Mouse (Mus musculus): ENCODE measurements around the gene Phf24. TPM values are rescaled to one million over a fixed set of nuclear protein-coding genes. Genes with fewer than 3 reads are reported as not detected.
"Not testable (repeated sequence)": the region's sequence is repeated elsewhere in the genome, so short reads cannot be mapped to it uniquely, and the experiment has no call there.

Phf24 gene
- polyA plus RNA-seq, 1 experiment: not detected

- H3K79me2 ChIP-seq (ENCODE audit: control insufficient read depth, insufficient read depth): no peaks in the 10 kb centered on the region
- no peaks in the 10 kb centered on the region for H3K27me3 ChIP-seq (ENCODE audit: control insufficient read depth, insufficient read depth, insufficient read length)
- H3K4me3 ChIP-seq: no peak overlapping the region
- H3ac ChIP-seq (ENCODE audit: control insufficient read depth, insufficient read length): no peak overlapping the region
- H3K4me2 ChIP-seq (ENCODE audit: low read depth): no peak overlapping the region
- no peaks in the 10 kb centered on the region for H3K36me3 ChIP-seq (ENCODE audit: control insufficient read depth, insufficient read depth)
- TF ChIP-seq TCF12 (IDR thresholded peaks at IDR 0.05; ENCODE audit: insufficient read depth, poor library complexity, severe bottlenecking): no peak
- no peak for TF ChIP-seq MYOG (IDR thresholded peaks at IDR 0.05; ENCODE audit: control insufficient read depth in 1 of 3, insufficient read depth in 1 of 3, insufficient read length in 2 of 3, low read depth in 2 of 3)
- no peak for TF ChIP-seq USF1 (IDR thresholded peaks at IDR 0.05; ENCODE audit: low read depth)
- TF ChIP-seq REST (IDR thresholded peaks at IDR 0.05; ENCODE audit: insufficient read depth, insufficient read length): no peak
- TF ChIP-seq CEBPB (IDR thresholded peaks at IDR 0.05; ENCODE audit: insufficient read depth, poor library complexity, severe bottlenecking): no peak
- no peak for TF ChIP-seq E2F4 (IDR thresholded peaks at IDR 0.05; ENCODE audit: insufficient read depth)
- TF ChIP-seq SRF (IDR thresholded peaks at IDR 0.05; ENCODE audit: control insufficient read depth, insufficient read length, low read depth): no peak
- TF ChIP-seq TCF3 (IDR thresholded peaks at IDR 0.05; ENCODE audit: insufficient read length, low read depth): no peak
- no peak for TF ChIP-seq MAX (IDR thresholded peaks at IDR 0.05; ENCODE audit: low read depth)
- TF ChIP-seq MYOD1 (IDR thresholded peaks at IDR 0.05; ENCODE audit: control insufficient read depth in 1 of 3, insufficient read length in 2 of 3, low read depth in 2 of 3): no peak
- TF ChIP-seq POLR2A (IDR thresholded peaks at IDR 0.05; ENCODE audit: insufficient read length, low read depth): no peak
- TF ChIP-seq POLR2AphosphoS2 (IDR thresholded peaks at IDR 0.05; ENCODE audit: insufficient read length, low read depth): no peak
Observed at GRCm38 (mm10) chr4:42972952-42973351, 56.5 kb downstream of the Phf24 start.

GRCm38 (mm10) chr4:42973868-42974267 lies 57.4 kb downstream of the Phf24 start:
- no peak overlapping the region for H3ac ChIP-seq (ENCODE audit: control insufficient read depth, insufficient read length)
- no peaks in the 10 kb centered on the region for H3K79me2 ChIP-seq (ENCODE audit: control insufficient read depth, insufficient read depth)
- H3K4me2 ChIP-seq (ENCODE audit: low read depth): no peak overlapping the region
- no peak overlapping the region for H3K4me3 ChIP-seq
- H3K36me3 ChIP-seq (ENCODE audit: control insufficient read depth, insufficient read depth): no peaks in the 10 kb centered on the region
- H3K27me3 ChIP-seq (ENCODE audit: control insufficient read depth, insufficient read depth, insufficient read length): no peaks in the 10 kb centered on the region
- TF ChIP-seq REST (IDR thresholded peaks at IDR 0.05; ENCODE audit: insufficient read depth, insufficient read length) (no peak), POLR2AphosphoS2 (IDR thresholded peaks at IDR 0.05; ENCODE audit: insufficient read length, low read depth) (no peak), POLR2A (IDR thresholded peaks at IDR 0.05; ENCODE audit: insufficient read length, low read depth) (no peak), SRF (IDR thresholded peaks at IDR 0.05; ENCODE audit: control insufficient read depth, insufficient read length, low read depth) (no peak), MAX (IDR thresholded peaks at IDR 0.05; ENCODE audit: low read depth) (no peak)

GRCm38 (mm10) chr4:42978062-42978461 lies 61.6 kb downstream of the Phf24 start:
- Histone ChIP-seq H3K36me3 (ENCODE audit: control insufficient read depth, insufficient read depth) (peaks cover 9% of the 10 kb centered on the region), H3K4me3 (no peak overlapping the region), H3K79me2 (ENCODE audit: control insufficient read depth, insufficient read depth) (no peaks in the 10 kb centered on the region), H3K4me2 (ENCODE audit: low read depth) (no peak overlapping the region), H3K27me3 (ENCODE audit: control insufficient read depth, insufficient read depth, insufficient read length) (no peaks in the 10 kb centered on the region), H3ac (ENCODE audit: control insufficient read depth, insufficient read length) (no peak overlapping the region)
- TF ChIP-seq POLR2AphosphoS2 (IDR thresholded peaks at IDR 0.05; ENCODE audit: insufficient read length, low read depth) (no peak), MAX (IDR thresholded peaks at IDR 0.05; ENCODE audit: low read depth) (no peak), TCF12 (IDR thresholded peaks at IDR 0.05; ENCODE audit: insufficient read depth, poor library complexity, severe bottlenecking) (no peak), POLR2A (IDR thresholded peaks at IDR 0.05; ENCODE audit: insufficient read length, low read depth) (no peak)

- H3K36me3 ChIP-seq (ENCODE audit: control insufficient read depth, insufficient read depth): peaks cover 32% of the 10 kb centered on the region
- H3K4me2 ChIP-seq (ENCODE audit: low read depth); H3K27me3 ChIP-seq (ENCODE audit: control insufficient read depth, insufficient read depth, insufficient read length); H3K4me3 ChIP-seq; H3K79me2 ChIP-seq (ENCODE audit: control insufficient read depth, insufficient read depth); H3ac ChIP-seq (ENCODE audit: control insufficient read depth, insufficient read length): not testable (repeated sequence)
Observed at GRCm38 (mm10) chr4:42980467-42980866, 64.0 kb downstream of the Phf24 start.

- Histone ChIP-seq H3K79me2 (ENCODE audit: control insufficient read depth, insufficient read depth) (peaks cover 9% of the 10 kb centered on the region), H3K36me3 (ENCODE audit: control insufficient read depth, insufficient read depth) (peaks cover 88% of the 10 kb centered on the region), H3K27me3 (ENCODE audit: control insufficient read depth, insufficient read depth, insufficient read length) (no peaks in the 10 kb centered on the region), H3K4me2 (ENCODE audit: low read depth) (no peak overlapping the region), H3ac (ENCODE audit: control insufficient read depth, insufficient read length) (no peak overlapping the region), H3K4me3 (no peak overlapping the region)
- TF ChIP-seq E2F4 (IDR thresholded peaks at IDR 0.05; ENCODE audit: insufficient read depth) (no peak), MAX (IDR thresholded peaks at IDR 0.05; ENCODE audit: low read depth) (no peak), TCF3 (IDR thresholded peaks at IDR 0.05; ENCODE audit: insufficient read length, low read depth) (no peak), TCF12 (IDR thresholded peaks at IDR 0.05; ENCODE audit: insufficient read depth, poor library complexity, severe bottlenecking) (no peak), USF1 (IDR thresholded peaks at IDR 0.05; ENCODE audit: low read depth) (no peak), MYOD1 (IDR thresholded peaks at IDR 0.05; ENCODE audit: control insufficient read depth in 1 of 3, insufficient read length in 2 of 3, low read depth in 2 of 3) (no peak), POLR2A (IDR thresholded peaks at IDR 0.05; ENCODE audit: insufficient read length, low read depth) (no peak), SRF (IDR thresholded peaks at IDR 0.05; ENCODE audit: control insufficient read depth, insufficient read length, low read depth) (no peak), REST (IDR thresholded peaks at IDR 0.05; ENCODE audit: insufficient read depth, insufficient read length) (no peak), MYOG (IDR thresholded peaks at IDR 0.05; ENCODE audit: control insufficient read depth in 1 of 3, insufficient read depth in 1 of 3, insufficient read length in 2 of 3, low read depth in 2 of 3) (no peak), POLR2AphosphoS2 (IDR thresholded peaks at IDR 0.05; ENCODE audit: insufficient read length, low read depth) (no peak), CEBPB (IDR thresholded peaks at IDR 0.05; ENCODE audit: insufficient read depth, poor library complexity, severe bottlenecking) (no peak)
Observed at GRCm38 (mm10) chr4:42988296-42988695, 71.8 kb downstream of the Phf24 start.

Other genes starting within 250 kb of the Phf24 start
- gene 4930578G10Rik, start 181.1 kb upstream of the Phf24 start, polyA plus RNA-seq (2012; fragmentation: generic; extraction: Trizol): not detected
- gene Ccl19, start 160.1 kb upstream of the Phf24 start, polyA plus RNA-seq (2012; fragmentation: generic; extraction: Trizol): not detected
- not detected for gene Ccl21a, start 142.7 kb upstream of the Phf24 start, polyA plus RNA-seq (2012; fragmentation: generic; extraction: Trizol)
- gene Fam205a1, start 62.8 kb upstream of the Phf24 start, polyA plus RNA-seq (2012; fragmentation: generic; extraction: Trizol): not detected
- gene Gm12394, start 59.9 kb upstream of the Phf24 start, polyA plus RNA-seq (2012; fragmentation: generic; extraction: Trizol): not detected
- gene Fam205c, start 42.4 kb upstream of the Phf24 start, polyA plus RNA-seq (2012; fragmentation: generic; extraction: Trizol): not detected
- 32.8 TPM for gene Dnajb5, start 33.2 kb downstream of the Phf24 start, polyA plus RNA-seq (2012; fragmentation: generic; extraction: Trizol)
- 0.76 TPM for gene 1700022I11Rik, start 52.9 kb downstream of the Phf24 start, polyA plus RNA-seq (2012; fragmentation: generic; extraction: Trizol)
- 334 TPM for gene Vcp, start 83.8 kb downstream of the Phf24 start, polyA plus RNA-seq (2012; fragmentation: generic; extraction: Trizol)
- gene Fancg, start 93.8 kb downstream of the Phf24 start, polyA plus RNA-seq (2012; fragmentation: generic; extraction: Trizol): 2.6 TPM
- 8.0 TPM for gene Pigo, start 109.2 kb downstream of the Phf24 start, polyA plus RNA-seq (2012; fragmentation: generic; extraction: Trizol)
- gene Stoml2, start 115.0 kb downstream of the Phf24 start, polyA plus RNA-seq (2012; fragmentation: generic; extraction: Trizol): 113 TPM
- 35.3 TPM for gene Fam214b, start 129.6 kb downstream of the Phf24 start, polyA plus RNA-seq (2012; fragmentation: generic; extraction: Trizol)
- 0.42 TPM for gene Unc13b, start 142.3 kb downstream of the Phf24 start, polyA plus RNA-seq (2012; fragmentation: generic; extraction: Trizol)

Measured in myocyte (in vitro differentiated cells).